ENCODE assay signal across 26 mouse cellular contexts in the genomic region with DNA sequence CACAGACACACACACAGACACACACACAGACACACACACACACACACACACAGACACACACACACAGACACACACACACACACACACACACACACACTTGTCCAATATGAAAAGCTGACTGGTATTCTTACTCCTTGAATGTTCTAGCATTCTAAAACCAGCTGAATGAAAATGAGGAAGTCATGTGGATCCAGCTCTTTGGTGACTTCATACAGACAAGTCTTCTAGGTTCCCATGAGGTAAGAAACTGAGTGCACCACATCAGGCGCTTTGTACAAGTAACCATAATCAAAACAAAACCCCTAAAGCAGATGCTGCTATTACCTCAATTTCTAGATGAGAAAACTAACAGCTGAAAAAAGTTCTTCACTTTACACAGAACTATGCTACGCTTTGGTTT. TPM values are rescaled to one million over a fixed set of nuclear protein-coding genes. Genes with fewer than 3 reads are reported as not detected.
A peak's percentile ranks its signal among the peaks of the same experiment; 100 is the strongest.
DNase-seq lines count a peak whose midpoint lies in the region; ATAC-seq and TF ChIP-seq lines count a peak whose summit lies in the region.
"Had no signal": no experiment of that assay in that cellular context is flagged by ENCODE, and none has a peak within 500 bp of the region (broad histone marks: within the 10 kb centered on the region; RNA-seq: fewer than 3 reads in every experiment).

No protein-coding gene starts in this region.

- peak; percentile 39 for DNase-seq in A20 (ENCODE audit: low read depth, low spot score)
- no peak for DNase-seq in G1E (ENCODE audit: low spot score)
- DNase-seq in right cerebral cortex, postnatal 14 days: no peak
- DNase-seq in left cerebral cortex, adult 18-20 months (ENCODE audit: low spot score in 2 of 2): no peak
- DNase-seq in cerebellum, postnatal 10 days: no peak
- DNase-seq: adrenal gland, postnatal 14 days; cerebellum, adult 11 months; cerebellum, adult 2 months; cerebellum, adult 9-11 months; cerebellum, postnatal 36 days; gastrocnemius, postnatal 25 days; heart, adult 2 months; heart, postnatal 14 days; heart, postnatal 4 days had no signal

- H3K4me2 ChIP-seq in kidney, embryonic 16.5 days (replicated peaks; ENCODE audit: low read depth, low read length): no peak overlapping the region
- H3K4me2 ChIP-seq: embryonic facial prominence, embryonic 12.5 days; embryonic facial prominence, embryonic 15.5 days; forebrain, embryonic 15.5 days; heart, embryonic 13.5 days; hindbrain, embryonic 13.5 days had no signal

- WGBS in kidney, embryonic 16.5 days: 93% methylated on average over 2 of the region's 2 CpGs

- H3K4me1 ChIP-seq in G1E (ENCODE audit: insufficient read depth, low read depth, low read length): 0 out of 2 replicates have a peak, but pooled peaks cover 3% of the 10 kb centered on the region
- H3K4me1 ChIP-seq in kidney, embryonic 16.5 days (ENCODE audit: insufficient read depth, low read length): no peaks in the 10 kb centered on the region
- H3K4me1 ChIP-seq: embryonic facial prominence, embryonic 12.5 days; embryonic facial prominence, embryonic 15.5 days; forebrain, embryonic 15.5 days; hindbrain, embryonic 13.5 days had no signal

- peak; percentile 60; the same call in 1 of the 2 replicates for ATAC-seq in G1E (ENCODE audit: extremely low read depth, insufficient number of reproducible peaks, low FRiP score, poor library complexity, severe bottlenecking)
- ATAC-seq in granulocyte monocyte progenitor cell, adult 5-6 weeks (replicated peaks; ENCODE audit: poor library complexity, severe bottlenecking): peak; percentile 70
- peak; percentile 65 for ATAC-seq in megakaryocyte progenitor cell, adult 5-6 weeks (replicated peaks; ENCODE audit: poor library complexity)
- no peak for ATAC-seq in kidney, embryonic 16.5 days (ENCODE audit: low FRiP score, low TSS enrichment)
- ATAC-seq: forebrain, embryonic 15.5 days; hindbrain, embryonic 16.5 days; intestine, embryonic 16.5 days; Patski had no signal

- H3K4me3 ChIP-seq in G1E (ENCODE audit: low read depth, low read length): no peak overlapping the region
- no peak overlapping the region for H3K4me3 ChIP-seq in kidney, embryonic 16.5 days (ENCODE audit: low read length)
- H3K4me3 ChIP-seq: embryonic facial prominence, embryonic 12.5 days; embryonic facial prominence, embryonic 15.5 days; forebrain, embryonic 15.5 days; heart, adult 2 months; heart, embryonic 10.5 days; heart, embryonic 13.5 days; hindbrain, embryonic 13.5 days had no signal

- no peaks in the 10 kb centered on the region for H3K27me3 ChIP-seq in G1E (ENCODE audit: insufficient read depth, low read length)
- H3K27me3 ChIP-seq in kidney, embryonic 16.5 days (ENCODE audit: insufficient read depth, low read length): no peaks in the 10 kb centered on the region
- H3K27me3 ChIP-seq: embryonic facial prominence, embryonic 12.5 days; embryonic facial prominence, embryonic 15.5 days; forebrain, embryonic 15.5 days; heart, embryonic 13.5 days; hindbrain, embryonic 13.5 days; Patski had no signal

- H3K9ac ChIP-seq in kidney, embryonic 16.5 days (replicated peaks; ENCODE audit: low read length): no peak overlapping the region
- H3K9ac ChIP-seq: embryonic facial prominence, embryonic 12.5 days; embryonic facial prominence, embryonic 15.5 days; forebrain, embryonic 15.5 days; heart, embryonic 13.5 days; hindbrain, embryonic 13.5 days had no signal

- H3K36me3 ChIP-seq in G1E (replicated peaks): peaks cover 49% of the 10 kb centered on the region
- peaks cover 11% of the 10 kb centered on the region; the same call in 1 of the 2 replicates for H3K36me3 ChIP-seq in kidney, embryonic 16.5 days (ENCODE audit: insufficient read depth, low read length)
- H3K36me3 ChIP-seq: embryonic facial prominence, embryonic 15.5 days had no signal

- no peak overlapping the region for H3K27ac ChIP-seq in kidney, embryonic 16.5 days (ENCODE audit: low read length)
- H3K27ac ChIP-seq: embryonic facial prominence, embryonic 12.5 days; embryonic facial prominence, embryonic 15.5 days; forebrain, embryonic 15.5 days; heart, adult 2 months; heart, embryonic 10.5 days; heart, embryonic 13.5 days; hindbrain, embryonic 13.5 days had no signal

- H3K9me3 ChIP-seq in G1E (replicated peaks): no peaks in the 10 kb centered on the region
- no peaks in the 10 kb centered on the region for H3K9me3 ChIP-seq in kidney, embryonic 16.5 days (ENCODE audit: low read length)
- H3K9me3 ChIP-seq: embryonic facial prominence, embryonic 12.5 days; embryonic facial prominence, embryonic 15.5 days; forebrain, embryonic 15.5 days; heart, embryonic 10.5 days; heart, embryonic 13.5 days; hindbrain, embryonic 13.5 days had no signal

- TF ChIP-seq CTCF in G1E (IDR thresholded peaks at IDR 0.05; ENCODE audit: low read depth, low read length): no peak

RNA-seq across cellular contexts. Expression of a gene that starts 19.5 kb away (rescaled TPM):
- total RNA-seq in G1E (2014; fragmentation: Nextera tagmentation): 26.0 and 28.1 TPM in 2 replicates
- total RNA-seq in G1E (2017): 34.7 and 39.9 TPM in 2 replicates
- 2.1 and 3.7 TPM in 2 replicates for polyA plus RNA-seq in G1E (2012)
- 14.0 and 15.0 TPM in 2 replicates for total RNA-seq in granulocyte monocyte progenitor cell, adult 5-6 weeks (2014; fragmentation: Nextera tagmentation)
- total RNA-seq in granulocyte monocyte progenitor cell, adult 5-6 weeks (2017): 20.6 and 28.5 TPM in 2 replicates
- 20.4 and 25.5 TPM in 2 replicates for total RNA-seq in megakaryocyte progenitor cell, adult 5-6 weeks (2015)
- total RNA-seq in megakaryocyte progenitor cell, adult 5-6 weeks (2017): 19.9 and 20.0 TPM in 2 replicates
- polyA plus RNA-seq in kidney, embryonic 16.5 days (2015; fragmentation: Nextera tagmentation; extraction: Ambion mirVana): 29.2 and 29.4 TPM in 2 replicates
- 1 to 10 TPM in 1 of 2 experiments, under 1 TPM in 1; 0.91 to 1.0 TPM for total RNA-seq in left cerebral cortex, adult 18-20 months (2021)

RNA-seq across cellular contexts. Expression of a gene that starts 19.6 kb away (rescaled TPM):
- 8.1 TPM in 2 replicates for total RNA-seq in G1E (2014; fragmentation: Nextera tagmentation)
- 20.9 and 26.4 TPM in 2 replicates for total RNA-seq in G1E (2017)
- polyA plus RNA-seq in G1E (2012): 0.36 and 0.80 TPM in 2 replicates
- 2.5 and 6.7 TPM in 2 replicates for total RNA-seq in granulocyte monocyte progenitor cell, adult 5-6 weeks (2014; fragmentation: Nextera tagmentation)
- total RNA-seq in granulocyte monocyte progenitor cell, adult 5-6 weeks (2017): 12.4 and 13.4 TPM in 2 replicates
- total RNA-seq in megakaryocyte progenitor cell, adult 5-6 weeks (2015): 5.1 and 6.8 TPM in 2 replicates
- 15.2 and 20.2 TPM in 2 replicates for total RNA-seq in megakaryocyte progenitor cell, adult 5-6 weeks (2017)
- polyA plus RNA-seq in kidney, embryonic 16.5 days (2015; fragmentation: Nextera tagmentation; extraction: Ambion mirVana): 10.5 and 11.1 TPM in 2 replicates
- 1 to 10 TPM; 5.4 to 5.7 TPM for total RNA-seq in left cerebral cortex, adult 18-20 months (2021)

RNA-seq across cellular contexts. Expression of a gene that starts 46.2 kb away (rescaled TPM):
- total RNA-seq in G1E (2014; fragmentation: Nextera tagmentation) (61.2 and 69.3 TPM in 2 replicates), G1E (2017) (43.2 and 52.6 TPM in 2 replicates)
- polyA plus RNA-seq in G1E (2012): 10.6 and 10.7 TPM in 2 replicates
- 30.0 and 38.8 TPM in 2 replicates for total RNA-seq in granulocyte monocyte progenitor cell, adult 5-6 weeks (2014; fragmentation: Nextera tagmentation)
- 13.9 and 18.9 TPM in 2 replicates for total RNA-seq in granulocyte monocyte progenitor cell, adult 5-6 weeks (2017)
- total RNA-seq in megakaryocyte progenitor cell, adult 5-6 weeks (2015): 28.1 and 39.6 TPM in 2 replicates
- 14.5 and 16.9 TPM in 2 replicates for total RNA-seq in megakaryocyte progenitor cell, adult 5-6 weeks (2017)
- polyA plus RNA-seq in kidney, embryonic 16.5 days (2015; fragmentation: Nextera tagmentation; extraction: Ambion mirVana): 17.3 and 18.7 TPM in 2 replicates
- total RNA-seq in left cerebral cortex, adult 18-20 months (2021): 10 to 100 TPM; 21.0 to 22.3 TPM

Comparison
In these comparisons a context has a peak if more than half of its experiments do, and no peak if none do; other contexts are left out.
1. RNA of a gene that starts 19.5 kb away (total RNA-seq): 26.0 to 39.9 TPM in G1E, 14.0 to 28.5 TPM in granulocyte monocyte progenitor cell, adult 5-6 weeks and 19.9 to 25.5 TPM in megakaryocyte progenitor cell, adult 5-6 weeks; 0.91 to 1.0 TPM in left cerebral cortex, adult 18-20 months; every median in the first group is over 4 times any median in the second.